Mouse (Mus musculus): ENCODE data around the gene Fam111a. TPM values are rescaled to one million over a fixed set of nuclear protein-coding genes. Genes with fewer than 3 reads are reported as not detected.

Fam111a gene
- polyA plus RNA-seq, 1 experiment from 2014 or later, result 7.4 TPM

DNA sequence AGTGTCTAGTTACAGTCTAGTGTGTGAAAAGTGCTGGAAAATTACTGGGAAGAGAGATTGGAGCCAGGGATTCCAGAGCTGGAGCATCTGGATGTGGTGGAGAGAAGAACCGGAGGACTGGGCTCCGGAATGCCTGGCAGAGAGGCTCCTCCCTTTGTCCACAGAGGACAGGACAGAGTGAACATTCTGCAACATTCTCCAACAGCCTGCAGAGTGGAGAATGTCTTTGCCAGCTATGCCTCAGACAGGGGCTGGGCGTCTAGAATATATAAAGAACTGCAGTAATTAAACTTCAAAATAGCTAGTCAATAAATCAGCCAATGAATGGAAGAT lies 51.5 kb downstream of the Fam111a start:
- Histone ChIP-seq H3K4me2 (replicated peaks; ENCODE audit: low read depth, low read length) (no peak overlapping the region; the same call in 1 of the 2 replicates), H3K4me1 (ENCODE audit: insufficient read depth, low read depth, low read length) (peaks cover 4% of the 10 kb centered on the region; the same call in 1 of the 2 replicates), H3K9ac (replicated peaks; ENCODE audit: low read depth) (no peak overlapping the region), H3K27ac (ENCODE audit: low read length) (no peak overlapping the region), H3K36me3 (ENCODE audit: insufficient read depth, low read length) (no peaks in the 10 kb centered on the region), H3K9me3 (ENCODE audit: low read length) (no peaks in the 10 kb centered on the region), H3K27me3 (replicated peaks; ENCODE audit: insufficient read depth, low read length) (no peaks in the 10 kb centered on the region), H3K4me3 (ENCODE audit: low read depth, low read length) (no peak overlapping the region)
- DNase-seq (ENCODE audit: low spot score), result peak; percentile 11
- ATAC-seq, result no peak
- no peak for TF ChIP-seq CTCF (IDR thresholded peaks at IDR 0.05)
- TF ChIP-seq EP300 (IDR thresholded peaks at IDR 0.05), result no peak
- WGBS, result 40% methylated on average over 3 of the region's 3 CpGs

DNA sequence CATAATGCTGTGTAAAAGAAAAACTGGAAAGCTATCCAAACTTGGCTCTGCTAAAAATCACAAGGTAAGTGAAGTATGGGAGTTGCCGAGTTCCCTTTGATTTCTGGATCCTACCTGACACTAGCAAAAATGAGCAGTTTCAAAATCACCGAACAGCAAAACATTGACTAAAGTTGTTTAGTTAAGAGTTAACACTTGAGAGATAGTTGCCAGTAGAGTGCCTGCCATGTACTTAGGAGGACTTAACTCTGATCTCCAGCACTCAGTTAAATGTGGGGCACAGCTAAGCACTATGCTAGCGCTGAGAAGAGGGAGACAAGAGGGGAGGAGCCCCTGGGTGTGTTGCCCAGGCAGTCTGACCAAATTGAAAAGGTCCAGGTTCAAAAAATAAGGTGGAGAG lies 53.1 kb downstream of the Fam111a start:
- Histone ChIP-seq H3K9me3 (ENCODE audit: low read length) (no peaks in the 10 kb centered on the region), H3K36me3 (ENCODE audit: insufficient read depth, low read length) (no peaks in the 10 kb centered on the region), H3K4me3 (ENCODE audit: low read depth, low read length) (no peak overlapping the region), H3K27ac (ENCODE audit: low read length) (no peak overlapping the region), H3K4me2 (replicated peaks; ENCODE audit: low read depth, low read length) (no peak overlapping the region), H3K27me3 (replicated peaks; ENCODE audit: insufficient read depth, low read length) (no peaks in the 10 kb centered on the region), H3K9ac (replicated peaks; ENCODE audit: low read depth) (no peak overlapping the region), H3K4me1 (ENCODE audit: insufficient read depth, low read depth, low read length) (peaks cover 4% of the 10 kb centered on the region; the same call in 1 of the 2 replicates)
- TF ChIP-seq CTCF (IDR thresholded peaks at IDR 0.05), result no peak
- no peak for DNase-seq (ENCODE audit: low spot score)
- 36% methylated on average over 3 of the region's 3 CpGs for WGBS
- no peak for ATAC-seq

DNA sequence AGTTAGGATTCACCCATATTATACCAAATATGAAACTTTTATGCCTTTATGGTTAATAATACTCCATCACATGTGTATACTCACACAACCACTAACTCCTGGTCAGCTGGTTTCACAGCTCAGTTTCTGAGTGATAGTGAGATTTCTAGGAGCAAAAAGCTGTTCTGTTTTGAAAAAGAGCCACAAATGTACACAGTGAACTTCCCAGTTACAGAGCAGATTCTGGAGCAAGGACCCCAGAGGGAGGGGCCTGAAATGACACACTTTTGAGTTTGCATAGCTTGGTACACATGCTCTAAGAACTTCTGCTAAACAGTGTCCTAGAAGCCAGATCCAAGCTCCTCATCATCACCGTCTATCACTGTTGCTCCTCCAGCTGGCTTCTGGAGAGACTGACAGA lies 54.1 kb downstream of the Fam111a start, which contains the start of gene Gm4952:
Gene Gm4952 (plus strand): TSS at position 301 of the 400 bp plus-strand sequence.
- TF ChIP-seq CTCF (IDR thresholded peaks at IDR 0.05) (no peak), EP300 (IDR thresholded peaks at IDR 0.05) (no peak)
- WGBS, result 48% methylated on average over 1 of the region's 1 CpGs
- no peak within 1 kb of the TSS for H3K9ac ChIP-seq (replicated peaks; ENCODE audit: low read depth)
- no peak within 1 kb of the TSS for H3K27ac ChIP-seq (ENCODE audit: low read length)
- DNase-seq (ENCODE audit: low spot score), result no peak
- peaks cover 4% of the 10 kb centered on the region; the same call in 1 of the 2 replicates for H3K4me1 ChIP-seq (ENCODE audit: insufficient read depth, low read depth, low read length)
- H3K36me3 ChIP-seq (ENCODE audit: insufficient read depth, low read length), result no peaks in the 10 kb centered on the region
- no peaks in the 10 kb centered on the region for H3K9me3 ChIP-seq (ENCODE audit: low read length)
- no peak within 1 kb of the TSS for H3K4me2 ChIP-seq (replicated peaks; ENCODE audit: low read depth, low read length)
- ATAC-seq, result no peak
- H3K27me3 ChIP-seq (replicated peaks; ENCODE audit: insufficient read depth, low read length), result no peaks in the 10 kb centered on the region
- no peak within 1 kb of the TSS for H3K4me3 ChIP-seq (ENCODE audit: low read depth, low read length)

DNA sequence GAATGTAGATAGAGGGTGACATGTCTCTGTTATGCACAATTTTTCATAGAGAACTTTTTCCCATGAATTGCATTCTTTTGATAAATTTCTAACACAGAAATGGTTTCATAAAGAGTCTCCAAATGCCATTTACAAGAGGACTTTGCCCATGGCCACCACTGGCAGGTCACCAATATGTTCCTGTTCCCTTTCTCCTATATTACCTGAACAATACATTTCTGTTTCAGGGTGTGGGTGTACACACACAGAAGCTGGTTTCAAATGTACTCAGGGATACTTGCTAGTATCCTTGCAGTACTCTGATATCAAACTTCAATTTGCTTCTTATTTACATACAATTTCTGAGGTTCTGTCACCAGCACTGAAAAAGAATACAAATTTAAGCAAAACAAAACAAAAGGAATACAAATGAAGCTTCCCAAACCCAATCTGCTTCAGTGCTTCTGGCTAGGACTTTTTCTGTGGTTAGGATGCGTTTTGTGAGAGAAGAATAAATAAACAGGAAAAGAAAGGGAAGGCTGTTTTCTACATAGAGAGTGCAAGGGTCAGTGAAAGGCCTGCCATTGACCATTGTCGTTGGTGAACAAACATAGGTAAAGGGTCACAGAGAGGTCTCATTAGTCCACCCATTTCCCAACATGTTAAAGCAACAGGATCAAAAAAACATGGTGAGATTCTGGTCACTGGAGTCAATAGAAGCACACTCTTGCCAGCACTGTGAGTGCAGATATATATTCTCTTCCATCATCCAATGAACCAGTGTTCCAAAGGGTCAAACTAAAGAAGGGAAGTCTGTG lies 55.3 kb downstream of the Fam111a start:
- ATAC-seq, result no peak
- H3K36me3 ChIP-seq (ENCODE audit: insufficient read depth, low read length), result no peaks in the 10 kb centered on the region
- H3K4me1 ChIP-seq (ENCODE audit: insufficient read depth, low read depth, low read length), result peaks cover 4% of the 10 kb centered on the region; the same call in 1 of the 2 replicates
- no peaks in the 10 kb centered on the region for H3K27me3 ChIP-seq (replicated peaks; ENCODE audit: insufficient read depth, low read length)
- no peak overlapping the region for H3K4me3 ChIP-seq (ENCODE audit: low read depth, low read length)
- H3K27ac ChIP-seq (ENCODE audit: low read length), result no peak overlapping the region
- TF ChIP-seq CTCF (IDR thresholded peaks at IDR 0.05) (no peak), EP300 (IDR thresholded peaks at IDR 0.05) (no peak)
- no peak overlapping the region for H3K4me2 ChIP-seq (replicated peaks; ENCODE audit: low read depth, low read length)
- no peaks in the 10 kb centered on the region for H3K9me3 ChIP-seq (ENCODE audit: low read length)
- no peak overlapping the region for H3K9ac ChIP-seq (replicated peaks; ENCODE audit: low read depth)
- 13% methylated on average over 2 of the region's 2 CpGs for WGBS
- DNase-seq (ENCODE audit: low spot score), result no peak

DNA sequence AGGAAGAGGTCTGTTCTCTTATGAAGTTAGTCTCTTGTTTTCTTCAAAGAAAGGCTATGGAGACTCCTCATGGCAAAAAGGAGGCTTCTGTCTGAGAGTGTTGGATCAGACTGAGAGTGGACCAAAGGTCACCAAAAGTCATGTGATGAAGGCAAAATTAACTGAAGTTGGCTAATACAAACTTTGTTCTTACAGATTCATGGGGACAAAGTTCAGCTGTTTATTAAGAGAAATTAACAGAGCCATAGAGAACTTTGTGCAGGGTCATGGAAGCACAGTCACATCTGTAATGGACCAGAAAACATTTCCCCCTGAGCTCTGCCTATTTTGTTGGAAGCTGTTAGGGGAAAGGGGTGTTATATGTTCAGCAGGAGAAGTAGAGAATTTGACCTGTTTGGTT lies 62.8 kb downstream of the Fam111a start:
- Histone ChIP-seq H3K4me1 (ENCODE audit: insufficient read depth, low read depth, low read length) (no peaks in the 10 kb centered on the region), H3K9me3 (ENCODE audit: low read length) (no peaks in the 10 kb centered on the region), H3K27ac (ENCODE audit: low read length) (no peak overlapping the region), H3K4me2 (replicated peaks; ENCODE audit: low read depth, low read length) (no peak overlapping the region), H3K9ac (replicated peaks; ENCODE audit: low read depth) (no peak overlapping the region), H3K27me3 (replicated peaks; ENCODE audit: insufficient read depth, low read length) (no peaks in the 10 kb centered on the region), H3K4me3 (ENCODE audit: low read depth, low read length) (no peak overlapping the region), H3K36me3 (ENCODE audit: insufficient read depth, low read length) (no peaks in the 10 kb centered on the region)
- TF ChIP-seq CTCF (IDR thresholded peaks at IDR 0.05), result no peak
- no peak for TF ChIP-seq EP300 (IDR thresholded peaks at IDR 0.05)
- ATAC-seq (no peak), DNase-seq (ENCODE audit: low spot score) (no peak)

DNA sequence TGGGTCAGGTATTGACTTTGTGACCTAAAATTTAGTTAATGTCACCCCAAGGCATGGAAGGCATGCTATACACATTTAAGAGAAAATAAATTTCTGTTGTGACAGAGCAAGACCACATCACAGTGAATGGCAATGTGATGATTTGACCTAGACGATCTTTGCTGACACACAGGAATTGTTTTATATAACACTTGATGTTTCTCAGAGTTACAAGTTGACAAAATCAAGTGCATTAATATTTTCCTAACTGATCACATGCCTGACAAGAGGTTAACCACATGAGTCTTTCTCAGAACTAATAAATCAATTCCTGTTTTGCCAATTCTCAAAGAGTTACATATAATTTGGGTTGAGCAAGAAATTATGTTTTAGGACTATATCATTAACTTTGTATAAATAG lies 68.1 kb downstream of the Fam111a start:
- 74% methylated on average over 1 of the region's 1 CpGs for WGBS
- TF ChIP-seq CTCF (IDR thresholded peaks at IDR 0.05), result no peak
- TF ChIP-seq EP300 (IDR thresholded peaks at IDR 0.05), result no peak
- DNase-seq (ENCODE audit: low spot score) (no peak), ATAC-seq (no peak)
- no peak overlapping the region for H3K9ac ChIP-seq (replicated peaks; ENCODE audit: low read depth)
- H3K4me2 ChIP-seq (replicated peaks; ENCODE audit: low read depth, low read length), result no peak overlapping the region
- H3K4me1 ChIP-seq (ENCODE audit: insufficient read depth, low read depth, low read length), result no peaks in the 10 kb centered on the region
- no peak overlapping the region for H3K27ac ChIP-seq (ENCODE audit: low read length)
- H3K4me3 ChIP-seq (ENCODE audit: low read depth, low read length), result no peak overlapping the region
- no peaks in the 10 kb centered on the region for H3K9me3 ChIP-seq (ENCODE audit: low read length)
- H3K36me3 ChIP-seq (ENCODE audit: insufficient read depth, low read length), result no peaks in the 10 kb centered on the region
- no peaks in the 10 kb centered on the region for H3K27me3 ChIP-seq (replicated peaks; ENCODE audit: insufficient read depth, low read length)

Data from lung, postnatal 0 days (tissue).